Comparison of ENCODE assay signal across 22 mouse cellular contexts in genomic region chr9:78064121-78064520, GRCm38 (mm10). TPM values are rescaled to one million over a fixed set of nuclear protein-coding genes. Genes with fewer than 3 reads are reported as not detected.
DNase-seq lines count a peak whose midpoint lies in the region; ATAC-seq and TF ChIP-seq lines count a peak whose summit lies in the region.
"Had no signal": no experiment of that assay in that cellular context is flagged by ENCODE, and none has a peak within 500 bp of the region (broad histone marks: within the 10 kb centered on the region; RNA-seq: fewer than 3 reads in every experiment).

No protein-coding gene starts in this region.

- 0 out of 2 replicates have a peak, but pooled peaks cover 10% of the 10 kb centered on the region for H3K4me1 ChIP-seq in limb, embryonic 14.5 days (ENCODE audit: control insufficient read depth, insufficient read depth, low read length)
- H3K4me1 ChIP-seq: stomach, embryonic 15.5 days had no signal

- H3K27me3 ChIP-seq in limb, embryonic 14.5 days (ENCODE audit: control insufficient read depth, insufficient read depth, low read length) = no peaks in the 10 kb centered on the region
- H3K27me3 ChIP-seq: CH12.LX; stomach, embryonic 15.5 days had no signal

- 30% methylated on average over 10 of the region's 10 CpGs for WGBS in limb, embryonic 14.5 days

- H3K4me2 ChIP-seq in limb, embryonic 14.5 days (replicated peaks; ENCODE audit: low read depth, low read length, severe bottlenecking) = peak overlapping the region; percentile 21; the same call in 1 of the 2 replicates
- H3K4me2 ChIP-seq: heart, embryonic 11.5 days; liver, embryonic 11.5 days; stomach, embryonic 15.5 days had no signal

- H3K9me3 ChIP-seq in limb, embryonic 14.5 days (ENCODE audit: control insufficient read depth, low read length) = no peaks in the 10 kb centered on the region
- H3K9me3 ChIP-seq: stomach, embryonic 15.5 days had no signal

- TF ChIP-seq POLR2A in limb, embryonic 14.5 days (IDR thresholded peaks at IDR 0.05; ENCODE audit: borderline replicate concordance, extremely low read depth, insufficient read depth, insufficient read length) = no peak

- H3K9ac ChIP-seq in limb, embryonic 14.5 days (ENCODE audit: low read depth, low read length, severe bottlenecking) = no peak overlapping the region
- H3K9ac ChIP-seq: stomach, embryonic 15.5 days had no signal

- DNase-seq in embryo, embryonic 10 days (ENCODE audit: low spot score) = peak; percentile 33
- no peak for DNase-seq in embryo, embryonic 10.5 days (ENCODE audit: low spot score)
- DNase-seq in NIH3T3 (ENCODE audit: low read depth) = peak; percentile 45
- peak; percentile 75 for DNase-seq in kidney, adult 9 months
- DNase-seq in limb, embryonic 14.5 days (ENCODE audit: low spot score) = peak; percentile 23
- DNase-seq in cerebellum, postnatal 4 days (ENCODE audit: low spot score in 2 of 2) = no peak
- no peak for DNase-seq in urinary bladder, postnatal 4 days (ENCODE audit: low spot score in 2 of 2)
- no peak for DNase-seq in layer of hippocampus, postnatal 36 days
- DNase-seq: cerebellum, adult 9-11 months; gastrocnemius, postnatal 25 days; thymus, postnatal 4 days had no signal

- no peak for ATAC-seq in limb, embryonic 14.5 days (ENCODE audit: low FRiP score, low read depth)

- H3K36me3 ChIP-seq in limb, embryonic 14.5 days (ENCODE audit: control insufficient read depth, insufficient read depth, low read length) = no peaks in the 10 kb centered on the region
- H3K36me3 ChIP-seq: stomach, embryonic 15.5 days had no signal

- no peak overlapping the region for H3K4me3 ChIP-seq in limb, embryonic 14.5 days (replicated peaks; ENCODE audit: low read length)
- H3K4me3 ChIP-seq: stomach, embryonic 15.5 days had no signal

- peak overlapping the region; percentile 38; the same call in 1 of the 2 replicates for H3K27ac ChIP-seq in limb, embryonic 14.5 days (replicated peaks; ENCODE audit: low read depth, low read length)
- H3K27ac ChIP-seq: stomach, embryonic 15.5 days had no signal

RNA-seq across cellular contexts. Expression of gene Gcm1, which starts 12.4 kb away (rescaled TPM):
- polyA plus RNA-seq in limb, embryonic 14.5 days (2012; rRNA removed) = 0.03 and 0.05 TPM in 2 replicates
- polyA plus RNA-seq in limb, embryonic 14.5 days (2014; fragmentation: Nextera tagmentation; extraction: Ambion mirVana) = 0.11 TPM in 1 of 2 replicates, not detected in the other
- total RNA-seq in layer of hippocampus, postnatal 36 days (2021) = not detected
- total RNA-seq: CH12.LX; gastrocnemius, postnatal 25 days; layer of hippocampus, postnatal 25 days; megakaryocyte progenitor cell, adult 5-6 weeks; monocyte, adult 5-6 weeks had no signal
- polyA plus RNA-seq: heart, embryonic 11.5 days; hindbrain, embryonic 11.5 days; intestine, embryonic 14.5 days; liver, embryonic 11.5 days; neural tube, embryonic 14.5 days; small intestine, adult 2 months; stomach, embryonic 15.5 days had no signal

RNA-seq across cellular contexts. Expression of gene Fbxo9, which starts 44.7 kb away (rescaled TPM):
- polyA plus RNA-seq in limb, embryonic 14.5 days (2012; rRNA removed) = 61.4 and 65.6 TPM in 2 replicates
- 43.6 and 44.2 TPM in 2 replicates for polyA plus RNA-seq in limb, embryonic 14.5 days (2014; fragmentation: Nextera tagmentation; extraction: Ambion mirVana)
- 10 to 100 TPM; 90.2 to 92.4 TPM for total RNA-seq in layer of hippocampus, postnatal 36 days (2021)

RNA-seq across cellular contexts. Expression of gene Ick, which starts 44.9 kb away (rescaled TPM):
- 31.0 and 35.2 TPM in 2 replicates for polyA plus RNA-seq in limb, embryonic 14.5 days (2012; rRNA removed)
- polyA plus RNA-seq in limb, embryonic 14.5 days (2014; fragmentation: Nextera tagmentation; extraction: Ambion mirVana) = 25.4 and 29.3 TPM in 2 replicates
- 10 to 100 TPM; 21.3 to 22.2 TPM for total RNA-seq in layer of hippocampus, postnatal 36 days (2021)

Comparison
In these comparisons a context has a peak if more than half of its experiments do, and no peak if none do; other contexts are left out.
1. DNase-seq: peak in embryo, embryonic 10 days (single experiment), NIH3T3 (single experiment), kidney, adult 9 months (single experiment) and limb, embryonic 14.5 days (single experiment); none in embryo, embryonic 10.5 days (single experiment), cerebellum, postnatal 4 days (0 of 2), urinary bladder, postnatal 4 days (0 of 2) and layer of hippocampus, postnatal 36 days (0 of 2).